In genomic region chr6:72438226-72438625, GRCm38 (mm10) we compare ENCODE assay signal across 8 mouse cellular contexts. TPM values are rescaled to one million over a fixed set of nuclear protein-coding genes. Genes with fewer than 3 reads are reported as not detected.
DNase-seq lines count a peak whose midpoint lies in the region; ATAC-seq and TF ChIP-seq lines count a peak whose summit lies in the region.

No protein-coding gene starts in this region.

- H3K4me2 ChIP-seq in hindbrain, embryonic 15.5 days, result peak overlapping the region; percentile 78
- peak overlapping the region; percentile 81 for H3K4me2 ChIP-seq in myocyte (ENCODE audit: low read depth)

- H3ac ChIP-seq in myocyte (ENCODE audit: control insufficient read depth, insufficient read length), result peak overlapping the region; percentile 96

- H3K27me3 ChIP-seq in kidney, adult 2 months (replicated peaks; ENCODE audit: control insufficient read depth, insufficient read depth, low read length), result no peaks in the 10 kb centered on the region
- no peaks in the 10 kb centered on the region for H3K27me3 ChIP-seq in hindbrain, embryonic 15.5 days
- H3K27me3 ChIP-seq in myocyte (ENCODE audit: control insufficient read depth, insufficient read depth, insufficient read length), result no peaks in the 10 kb centered on the region

- WGBS in kidney, adult 2 months, result 0% methylated on average over 5 of the region's 5 CpGs
- WGBS in hindbrain, embryonic 15.5 days, result 5% methylated on average over 5 of the region's 5 CpGs

- H3K9ac ChIP-seq in hindbrain, embryonic 15.5 days, result peak overlapping the region; percentile 99

- peaks cover 12% of the 10 kb centered on the region; the same call in 1 of the 2 replicates for H3K4me1 ChIP-seq in kidney, adult 2 months (ENCODE audit: control insufficient read depth, insufficient read depth, low read length)
- peaks cover 47% of the 10 kb centered on the region for H3K4me1 ChIP-seq in hindbrain, embryonic 15.5 days (replicated peaks)

- TF ChIP-seq POLR2A in kidney, adult 2 months (IDR thresholded peaks at IDR 0.05; ENCODE audit: low read depth, low read length), result no peak
- TF ChIP-seq POLR2A in myocyte (IDR thresholded peaks at IDR 0.05; ENCODE audit: insufficient read length, low read depth), result no peak

- ATAC-seq in hindbrain, embryonic 15.5 days (ENCODE audit: low FRiP score, low read depth), result no peak

- no peak for DNase-seq in kidney, adult 2 months
- DNase-seq in kidney, postnatal 14 days, result no peak
- peak; percentile 47 for DNase-seq in adipocyte (ENCODE audit: low spot score)
- no peak for DNase-seq in kidney, adult 8-10 months
- no peak for DNase-seq in spleen, postnatal 36 days (ENCODE audit: low spot score in 2 of 2)
- no peak for DNase-seq in gastrocnemius, adult 18-20 months (ENCODE audit: low spot score)

- peak overlapping the region; percentile 87 for H3K4me3 ChIP-seq in kidney, adult 2 months (ENCODE audit: insufficient read depth, low read depth, low read length)
- H3K4me3 ChIP-seq in hindbrain, embryonic 15.5 days, result peak overlapping the region; percentile 86
- H3K4me3 ChIP-seq in myocyte, result peak overlapping the region; percentile 77

- no peaks in the 10 kb centered on the region for H3K9me3 ChIP-seq in hindbrain, embryonic 15.5 days

- no peak for TF ChIP-seq CTCF in kidney, adult 2 months (conservative IDR thresholded peaks at IDR 0.05; ENCODE audit: insufficient read depth, insufficient read length, low read depth, low read length)

- peaks cover 40% of the 10 kb centered on the region for H3K79me2 ChIP-seq in myocyte (ENCODE audit: control insufficient read depth, insufficient read depth)

- H3K27ac ChIP-seq in kidney, adult 2 months (ENCODE audit: insufficient read depth, low read depth, low read length), result peak overlapping the region; percentile 99
- H3K27ac ChIP-seq in hindbrain, embryonic 15.5 days (replicated peaks), result peak overlapping the region; percentile 98

- H3K36me3 ChIP-seq in kidney, adult 2 months (ENCODE audit: control insufficient read depth, insufficient read depth, low read length), result peaks cover 34% of the 10 kb centered on the region
- H3K36me3 ChIP-seq in hindbrain, embryonic 15.5 days, result peaks cover 41% of the 10 kb centered on the region
- H3K36me3 ChIP-seq in myocyte (ENCODE audit: control insufficient read depth, insufficient read depth), result peaks cover 50% of the 10 kb centered on the region

TF ChIP-seq in myocyte, 11 proteins besides CTCF, POLR2A, EP300 and RAD21:
- TF ChIP-seq TCF12 (IDR thresholded peaks at IDR 0.05; ENCODE audit: insufficient read depth, poor library complexity, severe bottlenecking) (no peak), USF1 (IDR thresholded peaks at IDR 0.05; ENCODE audit: low read depth) (no peak), REST (IDR thresholded peaks at IDR 0.05; ENCODE audit: insufficient read depth, insufficient read length) (no peak), MAX (IDR thresholded peaks at IDR 0.05; ENCODE audit: low read depth) (no peak)

RNA-seq across cellular contexts. Expression of gene Mat2a, which starts 1.1 kb away (rescaled TPM):
- polyA plus RNA-seq in kidney, adult 2 months (2012; rRNA removed), result 150 and 168 TPM in 2 replicates
- 320 and 326 TPM in 2 replicates for polyA plus RNA-seq in hindbrain, embryonic 15.5 days (2015; fragmentation: Nextera tagmentation; extraction: Ambion mirVana)
- polyA plus RNA-seq in myocyte (2012; fragmentation: generic; extraction: Trizol), result 142 TPM
- total RNA-seq in gastrocnemius, adult 18-20 months (2021), result 10 to 100 TPM; 97.2 to 98.0 TPM

RNA-seq across cellular contexts. Expression of gene Ggcx, which starts 24.1 kb away (rescaled TPM):
- polyA plus RNA-seq in kidney, adult 2 months (2012; rRNA removed), result 17.9 and 21.9 TPM in 2 replicates
- polyA plus RNA-seq in hindbrain, embryonic 15.5 days (2015; fragmentation: Nextera tagmentation; extraction: Ambion mirVana), result 17.0 and 20.7 TPM in 2 replicates
- 17.5 TPM for polyA plus RNA-seq in myocyte (2012; fragmentation: generic; extraction: Trizol)
- 10 to 100 TPM; 12.2 to 12.7 TPM for total RNA-seq in gastrocnemius, adult 18-20 months (2021)

RNA-seq across cellular contexts. Expression of gene Vamp8, which starts 47.7 kb away (rescaled TPM):
- 368 and 453 TPM in 2 replicates for polyA plus RNA-seq in kidney, adult 2 months (2012; rRNA removed)
- 24.4 and 29.4 TPM in 2 replicates for polyA plus RNA-seq in hindbrain, embryonic 15.5 days (2015; fragmentation: Nextera tagmentation; extraction: Ambion mirVana)
- 107 TPM for polyA plus RNA-seq in myocyte (2012; fragmentation: generic; extraction: Trizol)
- total RNA-seq in gastrocnemius, adult 18-20 months (2021), result 10 to 100 TPM; 44.3 to 55.4 TPM

RNA-seq across cellular contexts. Expression of gene Vamp5, which starts 58.0 kb away (rescaled TPM):
- polyA plus RNA-seq in kidney, adult 2 months (2012; rRNA removed), result 48.7 and 60.1 TPM in 2 replicates
- 16.2 and 17.8 TPM in 2 replicates for polyA plus RNA-seq in hindbrain, embryonic 15.5 days (2015; fragmentation: Nextera tagmentation; extraction: Ambion mirVana)
- polyA plus RNA-seq in myocyte (2012; fragmentation: generic; extraction: Trizol), result 544 TPM
- 100 to 1,000 TPM; 107 to 121 TPM for total RNA-seq in gastrocnemius, adult 18-20 months (2021)
